Mouse (Mus musculus) C2C12 (cell line): Measurements from ENCODE around the gene Slc37a3.

Experiments
- CTCF ChIP-seq: IDR thresholded peaks from one replicate; pipeline ENCODE4 v1.5.1; 2011; ENCODE audit not compliant: control insufficient read depth, insufficient read depth, insufficient read length
- MAX ChIP-seq: IDR thresholded peaks from one replicate; pipeline ENCODE4 v1.6.1; 2011; ENCODE audit warnings: mild to moderate bottlenecking, control low read depth
- USF1 ChIP-seq: IDR thresholded peaks from one replicate; pipeline ENCODE4 v1.6.1; 2011; ENCODE audit warnings: low read depth, mild to moderate bottlenecking, control low read depth, moderate library complexity

DNA sequence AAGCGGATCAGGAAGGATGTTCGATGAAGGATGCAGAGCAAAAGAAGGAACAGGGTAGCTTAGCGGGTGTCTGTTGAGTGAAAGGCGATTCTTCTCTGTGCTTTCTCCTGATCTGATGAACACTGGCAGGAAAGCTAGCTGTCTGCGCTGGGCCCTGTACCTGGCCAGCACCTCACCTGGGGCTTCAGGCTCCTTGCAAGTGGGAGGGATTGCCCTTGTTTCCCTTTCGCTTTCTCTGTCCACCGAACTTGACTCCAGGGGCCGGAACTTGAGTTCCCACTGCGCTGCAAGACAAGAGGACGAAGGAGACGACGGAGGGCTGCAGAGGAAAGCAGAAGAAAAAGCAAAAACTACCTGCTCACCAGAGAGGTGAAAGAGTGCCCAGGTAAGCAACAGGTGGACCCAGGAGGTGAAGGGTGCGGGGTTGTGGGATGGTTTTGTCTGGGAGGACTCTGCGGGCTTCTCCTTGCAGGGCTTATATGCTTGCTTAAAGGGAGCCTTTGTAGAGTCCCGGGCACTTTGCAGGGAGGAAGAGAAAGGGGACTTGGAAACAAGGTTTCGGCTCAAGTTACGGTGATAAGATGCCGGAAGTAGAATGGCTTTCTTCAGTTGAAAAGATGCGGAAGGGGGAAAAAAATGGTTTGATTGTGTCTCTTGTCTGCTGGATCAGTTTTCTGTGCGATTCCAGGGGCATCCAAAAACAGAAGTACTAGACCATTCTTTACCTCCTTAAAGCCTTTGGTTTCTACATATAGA, 3.8 kb upstream of the Slc37a3 start, which contains the start of gene Rab19:
- no peak for TF ChIP-seq CTCF
- no peak for TF ChIP-seq MAX
- no peak for TF ChIP-seq USF1
